Mouse (Mus musculus) liver, postnatal 0 days (tissue): ENCODE measurements around the gene Drc7.

Experiments
- CTCF ChIP-seq: sonication (generic); IDR thresholded peaks from 2 replicates; pipeline ENCODE4 v1.5.1; 2016; ENCODE audit warnings: antibody characterized with exemption, low read depth
- EP300 ChIP-seq: IDR thresholded peaks from 2 replicates; pipeline ENCODE4 v1.6.1; 2016; ENCODE audit warnings: antibody characterized with exemption, low read depth, mild to moderate bottlenecking

- no peak for TF ChIP-seq CTCF
- no peak for TF ChIP-seq EP300
Observed at GRCm38 (mm10) chr8:95020293-95020777, 34.6 kb upstream of the Drc7 start.
